Mouse (Mus musculus): ENCODE results near the gene Mslnl.

- TF ChIP-seq CTCF (IDR thresholded peaks at IDR 0.05; ENCODE audit: extremely low read depth, insufficient read length, insufficient replicate concordance, low read depth, low read length) = no peak
- no peak for TF ChIP-seq POLR2A (IDR thresholded peaks at IDR 0.05; ENCODE audit: low read depth, low read length)
Measured at GRCm38 (mm10) chr17:25723919-25724318, 11.9 kb upstream of the Mslnl start.

Data from small intestine, adult 2 months (tissue).